Mouse (Mus musculus): ENCODE data around the gene Gm10428.

The Gm10428 gene

GRCm38 (mm10) chr11:62760755-62761457, 8.0 kb downstream of the Gm10428 start:
- in situ Hi-C loops (cut with MboI; ENCODE audit: unreplicated experiment in 2 of 2): no loop called here

DNA sequence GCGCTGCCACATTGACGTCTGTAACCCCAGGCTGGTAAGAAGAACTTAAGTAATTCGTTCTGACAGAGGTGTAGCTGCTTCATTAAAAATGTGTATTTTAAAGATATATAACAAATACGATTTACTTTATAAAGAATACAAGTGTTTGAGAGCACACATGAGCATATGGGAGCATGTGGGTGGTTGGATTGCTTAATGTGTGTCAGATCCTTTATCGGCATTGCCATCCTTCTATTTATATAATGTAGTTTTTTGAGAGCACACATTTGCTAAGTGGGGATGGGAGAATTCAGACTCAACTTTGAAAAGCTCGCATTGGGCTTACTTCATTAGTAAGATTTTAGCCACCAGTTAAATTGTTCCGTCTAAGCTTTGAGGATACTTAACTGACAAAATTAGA, 23.6 kb downstream of the Gm10428 start:
- in situ Hi-C loops (cut with MboI; ENCODE audit: unreplicated experiment in 2 of 2): no loop called here

GRCm38 (mm10) chr11:62788935-62789616, 36.2 kb downstream of the Gm10428 start, which contains the start of gene Zfp286:
Gene Zfp286 (minus strand): TSS chr11:62789462.
- in situ Hi-C loops (cut with MboI; ENCODE audit: unreplicated experiment in 2 of 2): no loop called here

DNA sequence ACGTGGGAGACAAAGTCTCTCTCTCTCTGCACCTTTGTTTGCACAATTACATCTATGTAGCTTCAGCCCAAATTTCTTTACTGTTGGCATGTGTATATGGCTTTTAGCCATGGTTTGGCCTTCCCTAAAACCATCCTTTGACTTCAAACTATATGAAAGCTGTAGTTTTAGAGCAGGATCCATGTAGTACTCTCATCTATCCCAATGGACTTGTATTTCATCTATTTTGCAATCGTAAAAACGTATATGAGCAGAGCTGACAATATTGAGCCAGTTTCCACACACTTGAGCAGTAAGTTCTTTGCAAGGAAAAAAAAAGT, 36.7 kb downstream of the Gm10428 start:
- in situ Hi-C loops (cut with MboI; ENCODE audit: unreplicated experiment in 2 of 2): no loop called here

All from v-Abl transformed pro-B cells (cell line).